Mouse (Mus musculus) stomach, postnatal 0 days (tissue): ENCODE measurements around the gene Gata5. TPM values are rescaled to one million over a fixed set of nuclear protein-coding genes. Genes with fewer than 3 reads are reported as not detected.

Experiments used
- ATAC-seq: fragments of 200-750 bp; cut with Nextera tagmentation; 2 replicates; pipeline ENCODE4 v1.8.0; 2017; ENCODE audit not compliant: low FRiP score, low TSS enrichment
- DNase-seq: peaks from one replicate; pipeline ENCODE4 v3.0.0-alpha.2; 2016; ENCODE audit warnings: low spot score
- H3K27ac ChIP-seq: fragments of 300-500 bp; sonication (generic); replicated peaks from 2 replicates; pipeline ENCODE4 v1.5.1; 2014; ENCODE audit warnings: mild to moderate bottlenecking, control low read depth
- H3K27me3 ChIP-seq: fragments of 300-500 bp; sonication (generic); 2 replicates; pipeline ENCODE4 v1.6.1; 2014; ENCODE audit warnings: low read length; ENCODE audit not compliant: control insufficient read depth, insufficient read depth
- H3K36me3 ChIP-seq: fragments of 300-500 bp; sonication (generic); 2 replicates; pipeline ENCODE4 v1.6.1; 2014; ENCODE audit warnings: low read length, mixed read lengths; ENCODE audit not compliant: control insufficient read depth, insufficient read depth
- H3K4me1 ChIP-seq: fragments of 300-500 bp; sonication (generic); replicated peaks from 2 replicates; pipeline ENCODE4 v1.6.1; 2014; ENCODE audit warnings: antibody characterized with exemption; ENCODE audit not compliant: control insufficient read depth, insufficient read depth
- H3K4me2 ChIP-seq: fragments of 300-500 bp; sonication (generic); replicated peaks from 2 replicates; pipeline ENCODE4 v1.6.1; 2014; ENCODE audit warnings: low read depth, mild to moderate bottlenecking, control low read depth, moderate library complexity
- H3K4me3 ChIP-seq: fragments of 300-500 bp; sonication (generic); 2 replicates; pipeline ENCODE4 v1.5.1; 2014; ENCODE audit warnings: low read depth, low read length, control low read depth
- H3K9ac ChIP-seq: fragments of 300-500 bp; sonication (generic); 2 replicates; pipeline ENCODE4 v1.6.1; 2014; ENCODE audit warnings: mild to moderate bottlenecking, low read length, control low read depth, mixed read lengths
- H3K9me3 ChIP-seq: fragments of 300-500 bp; sonication (generic); 2 replicates; pipeline ENCODE4 v1.6.1; 2016; ENCODE audit warnings: low read length; ENCODE audit not compliant: control insufficient read depth
- CTCF ChIP-seq: IDR thresholded peaks from 2 replicates; pipeline ENCODE4 v1.5.1; 2016; ENCODE audit warnings: antibody characterized with exemption, low read depth, mild to moderate bottlenecking, moderate library complexity
- EP300 ChIP-seq: optimal IDR thresholded peaks from 2 replicates; pipeline ENCODE3; 2016; ENCODE audit warnings: antibody characterized with exemption
- WGBS: fragments of 180-500 bp; shearing (Covaris S2); extraction: QIAGEN DNeasy Blood & Tissue Kit; methylation state at CpG from one replicate; pipeline ENCODE4 v1.1.7; 2014; 5-methylcytosine and 5-hydroxymethylcytosine counted together
- polyA plus RNA-seq: library from polyadenylated mRNA; unstranded; fragments of >200 nt; fragmentation: Nextera tagmentation; extraction: Ambion mirVana; gene quantifications from 2 replicates; pipeline ENCODE4 v1.2.1, GENCODE M21; 2015

Gene Gata5
- polyA plus RNA-seq, result 5.9 and 6.6 TPM in 2 replicates

- no peaks in the 10 kb centered on the region for H3K9me3 ChIP-seq
- WGBS, result 2% methylated on average over 29 of the region's 33 CpGs
- DNase-seq, result peak; percentile 81
- H3K36me3 ChIP-seq, result no peaks in the 10 kb centered on the region
- H3K4me3 ChIP-seq, result peak within 1 kb of the TSS; percentile 53
- H3K27ac ChIP-seq, result peak within 1 kb of the TSS; percentile 80
- peak; percentile 57 for ATAC-seq
- H3K4me1 ChIP-seq, result no peaks in the 10 kb centered on the region; the same call in 1 of the 2 replicates
- peak within 1 kb of the TSS; percentile 66 for H3K9ac ChIP-seq
- no peaks in the 10 kb centered on the region; the same call in 1 of the 2 replicates for H3K27me3 ChIP-seq
- TF ChIP-seq CTCF, result no peak
- no peak for TF ChIP-seq EP300
- peak within 1 kb of the TSS; percentile 64 for H3K4me2 ChIP-seq
These were observed at the start of gene Gata5 for GRCm38 (mm10) chr2:180334551-180334986. Gene Gata5 (minus strand): TSS chr2:180334699.

- no peak overlapping the region for H3K4me3 ChIP-seq
- H3K4me2 ChIP-seq, result no peak overlapping the region
- H3K27ac ChIP-seq, result no peak overlapping the region
- DNase-seq (no peak), ATAC-seq (no peak)
- H3K27me3 ChIP-seq, result no peaks in the 10 kb centered on the region
- no peaks in the 10 kb centered on the region for H3K9me3 ChIP-seq
- WGBS, result 85% methylated on average over 5 of the region's 5 CpGs
- no peak overlapping the region for H3K9ac ChIP-seq
- H3K36me3 ChIP-seq, result no peaks in the 10 kb centered on the region
- no peaks in the 10 kb centered on the region for H3K4me1 ChIP-seq
- TF ChIP-seq EP300 (no peak), CTCF (no peak)
These were observed 42.2 kb upstream of the Gata5 start for GRCm38 (mm10) chr2:180376730-180377129.

DNA sequence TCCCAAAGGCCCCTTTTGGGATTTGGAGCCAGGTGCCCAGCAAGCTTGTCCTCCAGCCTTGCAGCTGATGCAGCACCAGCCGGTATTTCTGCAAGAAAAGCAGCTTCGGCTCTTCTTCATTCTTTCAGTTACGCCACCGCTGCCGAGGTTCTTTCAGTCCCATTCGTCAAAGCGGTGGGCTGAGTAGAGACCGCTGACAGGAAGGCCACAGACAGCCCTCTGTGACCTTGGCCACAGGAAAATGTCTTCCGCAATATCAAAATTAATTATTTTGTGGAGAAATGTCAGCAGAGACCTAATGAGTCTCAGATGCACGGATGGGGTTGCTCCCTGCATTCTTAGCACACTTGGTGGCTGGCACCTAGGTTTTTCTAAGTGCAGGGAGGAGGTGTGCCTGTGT, 38.8 kb upstream of the Gata5 start:
- H3K4me2 ChIP-seq, result no peak overlapping the region
- DNase-seq (no peak), ATAC-seq (no peak)
- 55% methylated on average over 10 of the region's 10 CpGs for WGBS
- no peak overlapping the region for H3K9ac ChIP-seq
- no peaks in the 10 kb centered on the region for H3K27me3 ChIP-seq
- no peaks in the 10 kb centered on the region for H3K4me1 ChIP-seq
- no peak overlapping the region for H3K4me3 ChIP-seq
- H3K27ac ChIP-seq, result no peak overlapping the region
- TF ChIP-seq CTCF (no peak), EP300 (no peak)
- H3K9me3 ChIP-seq, result no peaks in the 10 kb centered on the region
- no peaks in the 10 kb centered on the region for H3K36me3 ChIP-seq

- Histone ChIP-seq H3K9ac (no peak overlapping the region), H3K4me3 (no peak overlapping the region), H3K4me1 (no peaks in the 10 kb centered on the region), H3K36me3 (no peaks in the 10 kb centered on the region), H3K4me2 (no peak overlapping the region), H3K27ac (no peak overlapping the region), H3K27me3 (no peaks in the 10 kb centered on the region), H3K9me3 (no peaks in the 10 kb centered on the region)
- DNase-seq, result no peak
- 75% methylated on average over 5 of the region's 5 CpGs for WGBS
- TF ChIP-seq CTCF (no peak), EP300 (no peak)
- ATAC-seq, result no peak
These were observed 33.9 kb upstream of the Gata5 start for GRCm38 (mm10) chr2:180368359-180368758.

GRCm38 (mm10) chr2:180367350-180367749, 32.9 kb upstream of the Gata5 start:
- no peak for ATAC-seq
- WGBS, result 80% methylated on average over 4 of the region's 4 CpGs

GRCm38 (mm10) chr2:180363434-180363720, 28.9 kb upstream of the Gata5 start:
- TF ChIP-seq CTCF, result no peak
- no peak for TF ChIP-seq EP300

More at GRCm38 (mm10) chr2:180367350-180367749, 32.9 kb upstream of the Gata5 start:
- no peak for DNase-seq
- H3K36me3 ChIP-seq, result no peaks in the 10 kb centered on the region
- no peaks in the 10 kb centered on the region for H3K27me3 ChIP-seq
- TF ChIP-seq EP300, result no peak
- no peak overlapping the region for H3K4me3 ChIP-seq
- no peak overlapping the region for H3K27ac ChIP-seq
- H3K4me2 ChIP-seq, result no peak overlapping the region
- H3K4me1 ChIP-seq, result no peaks in the 10 kb centered on the region
- no peaks in the 10 kb centered on the region for H3K9me3 ChIP-seq
- no peak overlapping the region for H3K9ac ChIP-seq

More at GRCm38 (mm10) chr2:180363434-180363720, 28.9 kb upstream of the Gata5 start:
- Histone ChIP-seq H3K9me3 (no peaks in the 10 kb centered on the region), H3K27me3 (no peaks in the 10 kb centered on the region), H3K27ac (no peak overlapping the region), H3K36me3 (no peaks in the 10 kb centered on the region), H3K4me1 (no peaks in the 10 kb centered on the region), H3K4me3 (no peak overlapping the region), H3K4me2 (no peak overlapping the region), H3K9ac (no peak overlapping the region)
- WGBS, result 82% methylated on average over 3 of the region's 3 CpGs
- DNase-seq, result no peak
- no peak for ATAC-seq
